Mouse (Mus musculus) spleen, postnatal 4 days (tissue): ENCODE measurements at regions not wholly inside any gene's neighbourhood (a gene's known extent, or its start where the extent isn't known, plus 50 kb on each side); places are given as distances from the start of the nearest gene placed in this dataset.

Experiments used
- DNase-seq, 2 experiments: peaks; one replicate each; pipeline ENCODE4 v3.0.0; 2022; ENCODE audit warnings: low spot score in 2 of 2

DNA sequence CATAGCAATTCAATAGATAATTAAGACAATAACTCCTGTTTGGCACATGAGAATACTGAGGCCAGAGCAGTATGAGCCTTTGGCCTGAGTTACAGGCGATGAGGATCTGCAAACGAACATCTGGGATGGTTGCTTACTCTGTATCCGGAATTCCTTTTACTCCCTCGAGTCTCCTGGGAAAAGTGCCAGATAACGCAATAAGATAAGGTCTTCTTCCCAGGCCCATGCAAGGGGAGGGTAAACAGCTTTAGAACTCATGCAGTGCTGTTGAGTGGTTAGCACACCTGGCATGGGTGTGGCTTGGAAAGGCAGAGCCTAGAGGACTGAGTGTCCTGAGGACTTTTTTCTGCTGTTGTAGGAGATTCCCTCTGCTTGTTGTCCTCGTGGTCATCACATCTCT lies 598.2 kb downstream of the 9430069I07Rik start:
- DNase-seq, result no peak

DNA sequence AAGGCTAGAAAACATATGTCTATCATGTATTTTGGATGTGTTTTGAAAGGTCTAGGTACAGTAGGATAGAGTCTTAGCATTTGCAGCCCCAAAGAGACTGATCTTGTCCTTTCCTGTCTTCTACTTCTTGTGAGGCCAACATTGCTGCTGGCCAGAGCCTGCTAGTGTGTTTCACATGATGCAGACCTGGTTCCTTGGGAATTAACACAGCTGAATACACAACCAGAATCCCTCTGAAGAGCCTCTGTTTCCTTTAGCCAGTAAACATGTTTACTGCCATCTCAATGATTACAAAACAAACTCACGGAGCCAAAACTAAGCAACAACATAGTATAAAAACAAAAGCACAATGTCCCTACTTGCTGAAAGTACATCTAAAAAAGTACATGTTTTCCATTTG lies 598.9 kb downstream of the 9430069I07Rik start:
- no peak for DNase-seq
